Mouse (Mus musculus) cerebellum, postnatal 4 days (tissue): ENCODE data around the gene Rpl24.

Experiments
- DNase-seq, 2 experiments: peaks; one replicate each; pipeline ENCODE4 v3.0.0; 2022; ENCODE audit warnings: low spot score in 2 of 2, mixed read lengths in 1 of 2

Gene Rpl24

GRCm38 (mm10) chr16:55971735-55972615 is 5.9 kb downstream of the Rpl24 start:
- DNase-seq: no peak

GRCm38 (mm10) chr16:55972626-55973201 is 6.6 kb downstream of the Rpl24 start:
- no peak for DNase-seq

GRCm38 (mm10) chr16:55973431-55974255 is 7.6 kb downstream of the Rpl24 start, which contains the start of gene Zbtb11:
Gene Zbtb11 (plus strand): TSS chr16:55973883.
- DNase-seq: peak; percentile 99 to 100

GRCm38 (mm10) chr16:55974256-55974902 is 8.3 kb downstream of the Rpl24 start:
- peak; percentile 74 to 80 for DNase-seq

GRCm38 (mm10) chr16:55974903-55975285 is 8.8 kb downstream of the Rpl24 start:
- no peak for DNase-seq

- no peak for DNase-seq
Measured at GRCm38 (mm10) chr16:55986001-55986400, 19.9 kb downstream of the Rpl24 start.

GRCm38 (mm10) chr16:55990311-55990710 is 24.2 kb downstream of the Rpl24 start:
- no peak for DNase-seq

- no peak for DNase-seq
Measured at GRCm38 (mm10) chr16:55994235-55994634, 28.2 kb downstream of the Rpl24 start.

- DNase-seq: no peak
Measured at GRCm38 (mm10) chr16:56006798-56007197, 40.7 kb downstream of the Rpl24 start.

GRCm38 (mm10) chr16:56008862-56009261 is 42.8 kb downstream of the Rpl24 start:
- no peak for DNase-seq

- DNase-seq: no peak
Measured at GRCm38 (mm10) chr16:56012789-56013743, 47.0 kb downstream of the Rpl24 start.

- DNase-seq: no peak
Measured at GRCm38 (mm10) chr16:56014076-56014475, 48.0 kb downstream of the Rpl24 start.

- no peak for DNase-seq
Measured at GRCm38 (mm10) chr16:56019660-56020059, 53.6 kb downstream of the Rpl24 start.
